Mouse (Mus musculus) heart, adult 2 months (tissue): ENCODE data around the gene Kin.
A peak's percentile ranks its signal among the peaks of the same experiment; 100 is the strongest.

ENCODE experiments used
- CTCF ChIP-seq: fragments of 200-600 bp; IDR thresholded peaks from 2 replicates; pipeline ENCODE4 v1.8.1; 2022; ENCODE audit warnings: antibody characterized with exemption, mild to moderate bottlenecking, moderate library complexity
- POLR2A ChIP-seq: fragments of 200-500 bp; IDR thresholded peaks from 2 replicates; pipeline ENCODE4 v1.6.1; 2011; ENCODE audit warnings: mild to moderate bottlenecking, low read depth, low read length, control low read depth; ENCODE audit not compliant: insufficient read depth

GRCm38 (mm10) chr2:10098598-10099215 is 18.3 kb downstream of the Kin start:
- TF ChIP-seq CTCF, result peak; percentile 83
- no peak for TF ChIP-seq POLR2A
